Mouse (Mus musculus): ENCODE data around the gene Olfr1258.

- TF ChIP-seq GATA1 (IDR thresholded peaks at IDR 0.05; ENCODE audit: low read length), result no peak
- TF ChIP-seq TAL1 (IDR thresholded peaks at IDR 0.05; ENCODE audit: low read length), result no peak
Measured at GRCm38 (mm10) chr2:89974184-89974583, 47.1 kb downstream of the Olfr1258 start, which contains the start of gene Olfr1260.
